Mouse (Mus musculus) heart, postnatal 0 days (tissue): ENCODE measurements at regions not wholly inside any gene's neighbourhood (a gene's known extent, or its start where the extent isn't known, plus 50 kb on each side); places are given as distances from the start of the nearest gene placed in this dataset.

ENCODE experiments used
- CTCF ChIP-seq: IDR thresholded peaks from 2 replicates; pipeline ENCODE4 v1.5.1; 2016; ENCODE audit warnings: antibody characterized with exemption, control low read depth, low read depth
- EP300 ChIP-seq: IDR thresholded peaks from 2 replicates; pipeline ENCODE4 v1.6.1; 2016; ENCODE audit warnings: antibody characterized with exemption, low read depth

DNA sequence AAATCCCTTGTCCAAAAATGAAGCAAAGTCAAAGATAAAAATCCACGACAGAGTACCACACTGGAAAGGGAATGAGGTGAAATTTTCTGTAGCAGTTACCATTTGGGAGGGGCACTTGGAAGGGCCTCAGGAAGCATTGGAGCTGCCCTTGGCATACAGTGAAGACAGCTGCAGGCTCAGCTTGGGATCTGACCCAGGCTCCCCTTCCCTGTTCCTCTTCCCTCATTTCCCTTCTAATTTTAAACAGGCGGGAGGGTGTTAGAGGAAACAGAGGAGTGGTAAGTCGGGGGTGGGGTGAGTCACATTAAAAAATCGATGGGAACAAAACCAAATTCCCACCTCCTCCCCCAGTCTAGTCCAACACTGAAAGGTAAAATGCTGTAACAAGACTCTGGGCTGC is 193.6 kb downstream of the Gm19410 start:
- TF ChIP-seq CTCF = no peak
- TF ChIP-seq EP300 = no peak
